Mouse (Mus musculus) granulocyte monocyte progenitor cell, adult 5-6 weeks (primary cell): Measurements from ENCODE around the gene Tmem82. TPM values are rescaled to one million over a fixed set of nuclear protein-coding genes. Genes with fewer than 3 reads are reported as not detected.

ENCODE experiments used
- ATAC-seq: replicated peaks from 2 replicates; pipeline ENCODE4 v1.8.0; 2016; ENCODE audit warnings: mild to moderate bottlenecking, moderate TSS enrichment, inconsistent platforms; ENCODE audit not compliant: poor library complexity, severe bottlenecking
- total RNA-seq, 2 experiments: library from RNA; stranded (forward) in 1 of 2; stranded (reverse) in 1 of 2; fragments of 200-712, 200-1000 nt in 1 of 2; fragments of >200 nt in 1 of 2; fragmentation: Nextera tagmentation in 1 of 2; gene quantifications; 2 replicates each; pipeline ENCODE4 v1.2.3; 2014 to 2017

Gene Tmem82
- total RNA-seq, 2 experiments from 2014 or later, result 0.72 to 3.8 TPM

DNA sequence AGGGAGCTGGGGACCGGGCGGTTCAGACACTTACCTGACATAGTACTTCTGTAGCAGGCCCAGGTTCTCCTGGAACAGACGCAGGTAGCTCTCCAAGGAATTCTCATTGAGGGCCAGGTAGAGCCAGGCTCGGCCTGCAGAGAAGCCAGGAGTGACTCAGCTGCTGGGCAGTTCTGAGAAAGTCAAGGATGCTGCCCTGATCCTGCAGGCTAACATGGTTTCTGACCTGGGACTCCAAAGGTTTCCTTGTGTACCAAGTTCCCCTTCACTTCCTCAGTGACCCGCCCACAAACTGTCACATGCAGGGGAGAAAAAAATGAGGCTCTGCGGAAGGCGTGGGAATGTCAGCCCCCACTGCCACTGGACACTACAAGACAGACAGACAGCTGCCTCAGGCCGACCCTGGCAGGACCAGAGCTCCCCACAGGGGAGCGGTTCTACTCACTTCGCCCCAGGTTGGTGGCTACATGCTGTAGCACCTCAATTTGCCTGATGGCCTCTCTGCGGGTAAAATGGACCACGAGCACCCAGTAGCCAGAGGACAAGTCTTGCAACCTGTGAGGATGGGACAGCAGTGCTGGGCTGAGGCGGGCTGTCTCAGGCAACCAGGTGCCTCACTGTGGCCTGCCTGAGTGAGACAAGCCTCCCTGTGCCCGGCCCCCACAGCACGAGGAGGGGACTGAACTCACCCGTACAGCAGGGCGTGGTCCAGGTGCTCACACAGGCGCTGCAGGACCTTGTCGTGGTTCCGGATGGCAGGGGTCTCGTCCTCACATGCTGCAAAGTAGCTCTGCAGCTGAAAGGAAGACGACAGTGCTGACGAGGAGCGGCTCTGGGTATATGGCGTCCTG lies 23.8 kb upstream of the Tmem82 start:
- ATAC-seq, result no peak

DNA sequence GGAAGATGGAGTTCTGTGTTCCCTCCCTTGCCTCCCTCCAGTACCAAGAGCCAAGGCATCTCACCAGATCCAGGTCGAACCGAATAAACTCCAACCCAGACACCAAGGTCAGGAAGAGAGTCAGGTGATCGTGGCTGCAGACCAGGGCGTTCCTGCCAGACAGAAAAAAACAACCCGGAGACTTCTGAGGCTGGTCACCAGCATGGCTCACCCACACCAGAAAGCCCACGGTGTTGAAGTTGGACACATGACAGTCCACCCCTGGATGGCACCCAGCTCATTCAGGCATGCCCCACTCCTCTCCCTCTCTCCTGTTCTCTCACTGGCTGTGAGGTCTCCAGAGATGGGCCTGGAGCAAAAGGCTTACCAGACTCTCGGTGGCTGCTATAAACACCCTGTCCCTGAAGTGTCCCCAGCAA lies 22.9 kb upstream of the Tmem82 start:
- no peak for ATAC-seq

DNA sequence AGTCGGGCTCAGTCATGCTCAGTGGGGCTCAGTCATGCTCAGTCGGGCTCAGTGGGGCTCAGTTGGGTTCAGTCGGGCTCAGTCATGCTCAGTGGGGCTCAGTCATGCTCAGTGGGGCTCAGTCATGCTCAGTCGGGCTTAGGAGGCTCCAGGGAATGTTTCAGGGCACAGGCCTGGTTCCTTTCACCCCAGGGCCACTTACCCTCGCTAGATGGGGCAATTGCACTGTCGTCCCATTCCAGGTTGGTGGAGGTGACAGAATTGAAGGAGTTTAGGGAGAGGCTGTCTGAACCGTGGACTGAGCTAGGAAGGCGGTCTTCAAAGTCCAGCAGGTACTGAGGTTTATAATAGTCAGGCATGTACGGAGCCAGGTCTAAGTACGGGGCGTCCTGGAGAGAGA lies 21.0 kb upstream of the Tmem82 start:
- ATAC-seq, result no peak

DNA sequence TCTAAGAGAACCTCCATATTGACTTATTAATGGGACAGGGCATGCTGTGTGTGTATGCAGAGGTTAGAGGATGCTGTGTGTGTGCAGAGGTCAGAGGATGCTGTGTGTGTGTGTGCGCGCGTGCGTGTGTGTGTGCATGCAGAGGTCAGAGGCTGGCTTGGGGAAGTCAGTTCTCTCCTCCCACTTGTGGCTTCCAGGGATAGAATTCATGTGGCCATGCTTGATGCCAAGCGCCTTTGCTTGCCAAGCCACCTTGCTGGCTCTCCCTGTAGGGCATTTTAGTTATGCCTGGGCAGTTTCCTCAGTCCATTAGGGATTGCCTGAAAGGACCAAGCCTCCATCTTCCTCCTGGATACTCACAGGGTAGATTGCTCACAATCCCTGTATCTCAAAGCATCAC lies 18.3 kb upstream of the Tmem82 start:
- no peak for ATAC-seq

DNA sequence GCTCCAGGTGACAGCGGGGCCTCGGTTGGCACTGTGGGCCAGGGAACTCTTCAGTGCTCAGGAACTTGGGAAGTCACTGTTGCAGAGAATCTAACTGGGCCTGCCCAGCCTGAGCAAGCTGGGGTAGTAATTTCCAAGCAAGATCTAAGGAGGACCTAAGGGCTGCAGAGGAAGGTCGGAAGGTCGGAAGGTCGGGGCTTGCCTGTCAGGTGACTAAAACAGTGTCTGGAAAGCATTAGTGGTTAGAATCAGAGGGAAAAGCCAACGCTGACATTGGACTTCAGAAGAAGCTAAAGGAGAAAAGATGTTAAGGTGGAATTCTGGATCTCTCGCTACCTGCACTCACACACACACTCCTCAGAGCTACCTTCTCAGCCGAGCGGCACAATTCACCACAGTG lies 17.6 kb upstream of the Tmem82 start:
- no peak for ATAC-seq

DNA sequence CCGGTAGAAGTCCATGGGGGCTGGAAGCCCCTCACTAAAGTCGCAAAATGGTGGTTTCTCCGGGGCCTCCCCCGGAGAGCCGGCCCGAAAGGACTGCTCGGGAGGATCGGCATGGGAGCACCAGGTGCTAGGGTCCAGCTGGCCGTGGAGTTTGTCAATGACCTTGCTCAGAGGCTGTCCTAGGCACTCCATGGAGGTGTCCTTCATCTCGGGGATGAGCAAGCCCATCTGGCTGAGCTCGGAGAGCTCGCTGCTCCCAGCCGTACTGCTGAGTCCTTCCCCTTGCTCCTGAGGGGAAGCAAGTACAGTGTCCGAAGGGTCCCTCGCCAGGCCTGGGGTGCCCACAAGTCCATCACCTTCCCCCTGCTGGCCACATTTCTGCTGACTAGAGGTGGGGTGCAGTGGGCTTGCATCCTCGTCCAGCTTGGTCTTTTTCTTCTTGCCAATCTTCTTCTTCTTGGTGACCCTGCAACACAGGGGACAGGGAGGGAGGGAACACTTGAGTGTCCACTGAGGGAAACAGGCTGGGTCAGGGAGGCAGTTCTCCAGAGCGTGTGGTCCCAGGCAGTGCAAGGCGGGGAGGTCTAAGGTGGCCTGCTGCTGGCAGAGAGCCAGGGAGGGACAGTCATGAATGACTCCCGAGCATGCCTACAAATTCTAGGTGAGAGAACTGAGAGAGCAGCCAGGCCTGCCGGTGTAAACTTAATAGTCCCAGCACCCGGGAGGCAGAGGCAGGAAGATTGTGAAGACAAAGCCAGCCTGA lies 13.9 kb upstream of the Tmem82 start:
- no peak for ATAC-seq

DNA sequence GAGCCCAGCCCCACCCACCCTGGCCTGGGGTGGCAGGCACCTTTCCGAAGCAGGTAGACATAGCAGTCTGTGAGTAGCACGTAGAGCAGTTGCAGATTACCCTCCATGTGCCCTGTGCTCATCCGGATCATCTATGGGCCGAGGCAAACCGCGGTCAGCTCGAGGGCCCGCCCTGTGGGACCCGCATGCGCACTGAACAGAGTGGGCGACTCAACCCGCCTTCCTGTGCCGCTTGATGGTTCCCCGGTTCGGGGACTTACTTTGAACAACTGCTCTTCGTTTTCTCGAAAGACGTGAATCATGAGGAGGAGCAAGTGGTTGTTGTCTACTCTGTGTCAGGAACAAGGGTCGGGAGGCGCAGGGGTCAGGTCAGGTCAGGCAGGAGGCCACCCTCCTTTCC lies 12.8 kb upstream of the Tmem82 start:
- ATAC-seq, result no peak

DNA sequence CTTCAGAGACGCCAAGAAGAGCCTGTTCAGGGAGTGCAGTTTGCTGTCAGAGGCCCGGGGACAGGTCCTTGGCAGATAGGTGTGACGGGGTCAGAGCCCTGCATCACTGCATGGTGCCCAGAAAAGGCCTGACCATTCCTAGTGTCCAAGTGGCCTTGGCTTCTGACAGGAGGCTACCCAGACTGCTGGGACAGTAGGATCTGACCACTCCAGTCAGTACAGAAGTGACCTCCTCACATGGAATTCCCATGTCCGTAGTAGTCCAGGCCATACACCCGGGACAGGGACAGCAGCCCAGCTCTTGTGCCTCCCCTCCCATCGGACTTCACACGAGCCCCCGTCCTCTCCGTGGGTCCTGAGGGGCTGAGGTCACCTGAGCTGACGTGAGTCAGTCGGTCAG lies 11.6 kb upstream of the Tmem82 start:
- ATAC-seq, result no peak

DNA sequence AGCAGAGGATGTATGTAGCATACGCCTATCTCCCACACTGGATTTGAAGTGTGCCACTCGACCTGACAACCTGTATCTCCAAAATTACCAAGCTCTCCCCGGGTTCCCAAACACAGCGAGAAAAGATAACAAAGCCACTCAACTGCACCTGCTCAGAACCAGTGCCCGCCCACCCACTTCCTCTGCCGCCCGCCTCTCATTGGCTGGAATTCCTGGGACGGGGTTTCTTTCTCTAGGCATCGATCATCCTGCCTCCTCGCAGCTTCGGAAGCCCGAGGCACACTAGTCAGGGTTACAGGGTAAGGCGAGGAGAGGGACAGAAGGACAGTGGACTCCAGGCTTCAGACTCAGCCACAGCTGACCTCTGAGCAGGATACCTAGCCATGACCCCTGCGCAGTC lies 10.2 kb upstream of the Tmem82 start:
- no peak for ATAC-seq

DNA sequence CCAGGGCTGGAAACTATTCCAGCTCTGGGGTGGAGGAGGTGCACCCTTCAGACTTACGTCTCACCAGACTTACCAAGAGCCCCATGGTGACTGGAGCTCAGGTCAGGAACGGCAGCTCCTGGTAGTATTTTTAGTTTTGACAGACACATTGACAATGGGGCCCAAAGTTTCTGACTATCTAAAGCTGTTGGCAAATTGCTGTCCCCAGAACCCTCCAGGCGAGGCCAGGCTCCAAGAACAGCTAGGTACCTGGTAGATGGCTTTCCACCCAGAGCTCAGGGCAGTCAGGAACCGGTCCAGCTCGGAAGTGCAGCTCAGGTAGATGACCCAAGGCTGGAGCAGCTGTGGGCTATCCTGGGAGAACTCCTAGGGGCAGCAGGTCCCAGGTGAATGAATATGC lies 9.1 kb upstream of the Tmem82 start:
- no peak for ATAC-seq

DNA sequence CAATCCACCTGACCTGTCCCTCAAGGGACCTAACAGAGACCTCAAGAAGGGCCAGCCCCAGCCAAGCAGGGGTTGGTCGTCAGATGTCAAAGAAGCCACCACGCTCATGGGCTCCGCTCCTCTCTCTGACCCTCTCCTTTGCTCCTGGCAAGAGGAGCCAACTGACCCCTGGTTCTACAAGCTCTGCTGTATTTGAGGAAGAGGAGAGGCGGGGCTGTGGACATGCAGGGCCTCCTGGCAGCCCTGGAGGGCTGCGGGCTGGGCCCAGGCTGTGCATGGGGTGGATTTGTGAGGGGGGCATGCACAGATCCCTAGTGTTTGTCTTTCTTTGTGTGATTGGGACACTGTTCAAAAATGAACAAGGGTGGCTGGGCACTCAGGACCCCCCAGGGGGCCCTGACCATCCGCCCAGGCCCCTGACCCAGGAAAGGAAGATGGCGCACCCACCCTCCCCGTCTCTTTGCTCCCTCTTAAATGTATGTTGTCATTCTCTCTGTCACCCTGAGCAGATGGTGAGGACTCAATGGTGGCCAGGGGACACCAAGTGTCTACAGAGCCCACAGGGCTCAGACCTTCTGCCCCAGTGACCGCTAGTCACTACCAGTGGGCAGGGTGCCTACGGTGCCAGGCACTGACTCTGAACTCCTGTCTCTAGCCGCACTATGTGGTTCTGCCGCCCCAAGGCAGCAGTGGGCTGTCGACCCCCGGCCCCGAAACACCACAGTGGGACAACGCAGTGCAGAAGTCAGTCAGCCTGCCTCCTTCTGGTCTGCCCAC lies 7.5 kb upstream of the Tmem82 start:
- ATAC-seq, result no peak

DNA sequence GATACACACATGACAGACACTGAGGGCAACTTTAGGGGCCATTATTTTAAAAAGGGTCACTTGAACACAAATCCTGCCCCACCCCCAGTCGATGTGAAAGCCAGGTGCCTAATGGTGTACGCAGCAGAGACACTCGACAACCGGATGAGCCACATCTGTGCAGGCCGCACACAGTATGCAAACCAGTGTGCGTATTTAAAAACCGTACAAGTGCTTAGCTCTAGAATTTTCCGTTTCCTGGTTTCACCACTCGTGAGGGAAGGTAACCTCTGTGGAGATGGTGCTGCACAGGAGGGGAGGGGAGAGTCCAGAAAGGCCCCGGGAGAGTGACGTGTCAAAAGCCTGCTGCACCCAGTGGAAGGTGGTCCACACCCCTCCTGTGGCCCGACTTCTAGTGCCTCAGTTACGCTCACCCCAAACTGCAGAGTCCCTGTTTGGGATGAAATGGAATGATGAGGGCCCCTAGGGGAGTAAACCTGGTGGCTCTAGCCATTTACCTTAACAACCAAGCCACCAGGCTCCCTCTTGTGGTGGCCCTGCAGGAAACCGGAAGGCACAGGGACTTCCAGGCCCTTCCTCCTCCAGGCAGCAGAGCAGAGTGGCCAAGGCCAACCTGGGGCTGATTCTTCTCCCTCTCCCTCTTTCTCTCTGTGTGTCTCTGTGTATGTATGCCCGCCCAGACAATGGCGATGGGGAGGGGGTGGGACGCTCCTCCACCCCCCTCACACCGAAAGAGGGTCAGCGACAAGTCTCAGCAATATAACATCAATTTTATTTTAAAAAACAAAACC lies 6.7 kb upstream of the Tmem82 start:
- peak; percentile 62; the same call in 1 of the 2 replicates for ATAC-seq

DNA sequence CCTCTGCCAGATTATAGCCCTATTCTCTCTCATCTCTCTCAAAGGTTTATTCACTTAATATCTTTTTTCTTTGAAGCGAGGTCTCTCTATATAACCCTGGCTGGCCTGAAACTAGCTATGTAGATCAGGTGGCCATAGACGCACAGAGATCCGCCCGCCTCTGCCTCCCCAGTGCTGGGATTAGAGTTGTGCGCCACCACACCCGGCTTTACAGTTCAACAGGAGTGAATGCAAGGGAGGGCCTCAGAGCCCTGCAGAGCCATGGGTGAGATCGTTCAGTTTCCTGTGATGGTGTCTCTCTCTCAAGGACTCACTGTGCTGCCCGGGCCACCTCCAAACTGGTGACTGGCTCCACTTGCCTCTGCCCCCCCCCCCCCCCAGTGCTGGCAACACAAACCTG lies 5.7 kb upstream of the Tmem82 start:
- no peak for ATAC-seq

DNA sequence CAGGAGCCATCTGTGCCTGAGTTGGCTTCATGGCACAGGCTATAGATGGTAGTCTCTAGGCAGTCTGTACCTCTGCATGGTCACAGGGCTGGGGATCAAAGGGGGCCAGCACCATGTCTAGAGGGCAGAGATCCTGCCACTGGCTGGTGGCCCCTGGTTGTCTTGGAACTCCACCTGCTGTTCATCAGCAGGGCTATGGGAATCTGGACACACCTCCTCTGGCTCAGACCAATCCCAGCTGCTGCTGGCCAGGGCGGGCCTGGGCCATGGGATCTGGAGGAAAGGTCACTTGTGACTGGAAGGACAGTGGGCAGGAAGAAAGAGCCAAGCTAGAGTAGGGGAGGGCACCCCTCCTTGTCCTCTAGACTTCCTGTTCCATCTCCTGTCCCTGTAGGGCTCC lies 5.2 kb upstream of the Tmem82 start, which contains the start of gene Slc25a34:
Slc25a34 (minus strand) TSS at position 156 of the 400 bp plus-strand sequence.
- no peak for ATAC-seq

DNA sequence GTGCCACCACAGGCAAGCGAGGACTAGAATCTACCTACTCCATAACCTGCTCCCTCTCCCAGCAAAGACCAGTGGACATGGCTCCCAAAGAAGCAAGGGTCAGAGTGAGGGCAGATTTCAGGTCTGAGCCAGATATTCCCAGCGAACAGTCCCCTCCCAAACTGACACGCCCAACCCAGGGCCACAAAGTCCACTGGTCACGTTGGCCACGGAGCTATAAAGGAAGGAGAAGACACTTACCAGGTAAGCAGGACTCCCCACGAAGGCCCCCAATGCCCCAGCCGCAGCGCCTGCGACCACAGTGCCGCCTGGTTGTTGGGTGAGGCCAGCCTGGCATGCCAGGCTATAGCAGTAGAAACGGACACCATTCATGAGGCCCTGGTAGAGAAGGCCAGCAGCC lies 4.6 kb upstream of the Tmem82 start:
- ATAC-seq, result no peak

DNA sequence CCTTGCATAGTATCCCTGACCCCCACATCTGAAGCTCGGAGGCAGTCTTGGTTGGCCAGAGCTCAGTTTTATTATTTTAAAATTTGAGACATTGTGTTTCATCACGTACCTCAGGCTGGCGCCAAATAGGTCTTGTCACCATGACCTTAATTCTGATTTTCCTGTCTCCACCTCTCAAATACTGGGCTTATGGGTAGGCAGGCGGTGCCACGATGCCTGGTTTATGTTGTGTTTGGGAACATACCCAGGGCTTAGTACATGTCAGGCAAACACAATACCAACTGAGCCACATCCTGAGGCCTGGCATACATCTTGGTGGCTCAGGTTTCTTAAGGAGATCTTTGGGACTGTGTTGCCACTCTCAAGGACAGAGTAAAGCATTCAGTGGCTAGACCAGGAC lies 4.1 kb upstream of the Tmem82 start:
- ATAC-seq, result no peak

DNA sequence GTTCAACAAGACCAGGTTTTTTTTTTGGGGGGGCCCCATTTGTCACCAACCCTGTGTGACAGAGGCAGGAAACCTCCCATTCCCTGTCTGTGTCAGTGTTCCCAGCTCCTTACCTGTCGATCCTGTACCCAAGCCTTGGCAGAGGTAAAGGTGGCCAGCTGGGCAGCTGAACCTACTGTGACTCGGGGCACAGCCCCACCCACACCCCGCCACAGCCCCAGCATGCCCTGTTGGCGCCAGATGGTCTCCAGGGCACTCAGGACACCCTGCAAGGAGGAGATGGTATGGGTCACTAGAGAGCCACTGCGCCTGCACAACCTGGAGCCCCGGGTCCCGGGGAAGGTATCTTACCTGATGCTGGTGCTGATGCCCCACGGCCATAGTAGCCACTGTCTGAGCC lies 3.7 kb upstream of the Tmem82 start:
- ATAC-seq, result no peak

DNA sequence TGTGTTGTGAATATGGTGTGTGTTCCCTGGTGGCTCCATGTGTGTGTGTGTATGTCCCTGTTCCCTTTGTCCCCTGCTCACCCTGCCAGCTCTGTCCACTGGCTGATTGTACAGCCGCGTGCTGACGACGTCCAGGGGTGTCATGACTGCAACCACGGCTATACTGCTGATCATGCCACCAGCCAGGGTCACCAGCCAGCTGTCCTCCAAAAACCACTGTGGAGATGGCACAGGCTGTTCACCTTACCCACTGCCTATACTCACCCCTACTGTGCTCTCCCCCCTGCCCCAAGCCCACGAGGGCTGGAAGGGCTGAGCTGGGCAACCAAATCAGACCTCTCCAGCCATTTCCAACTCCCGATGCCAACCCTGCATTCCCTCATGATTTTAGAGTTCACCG lies 2.9 kb upstream of the Tmem82 start:
- ATAC-seq, result no peak

DNA sequence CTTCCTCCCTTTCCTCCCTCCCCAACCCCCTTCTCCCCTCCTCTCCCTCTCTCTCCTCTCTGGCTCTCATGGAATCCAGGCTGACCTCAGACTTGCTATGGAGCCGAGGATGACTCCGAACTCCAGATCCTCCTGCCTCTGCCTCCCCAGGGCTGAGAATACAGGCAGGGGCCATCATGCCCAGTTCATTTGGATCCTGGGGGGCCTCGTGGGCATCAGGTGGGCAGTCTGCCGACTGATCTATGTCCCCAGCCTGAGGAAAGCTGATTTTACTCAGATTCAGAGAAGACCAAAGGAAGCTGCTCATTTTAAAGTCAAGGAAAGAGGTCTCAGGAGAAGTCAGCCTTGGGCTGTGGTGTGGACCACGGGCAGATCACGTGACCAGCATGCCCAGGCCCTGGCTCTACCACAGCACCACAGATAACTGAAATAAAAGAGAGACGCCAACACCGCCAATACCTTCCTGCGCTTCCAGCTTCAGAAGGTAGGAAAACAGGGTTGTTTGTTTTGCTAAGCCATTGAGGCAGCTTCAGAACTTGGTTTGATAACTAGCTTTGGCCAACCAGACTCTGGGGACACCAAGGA lies 958 bp upstream of the Tmem82 start:
- ATAC-seq, result no peak
